Mouse (Mus musculus): ENCODE data around the gene Samd1. TPM values are rescaled to one million over a fixed set of nuclear protein-coding genes. Genes with fewer than 3 reads are reported as not detected.
"Not testable (repeated sequence)": the region's sequence is repeated elsewhere in the genome, so short reads cannot be mapped to it uniquely, and the experiment has no call there.

The Samd1 gene
- total RNA-seq, 2 experiments from 2014 or later = 79.8 to 123 TPM

GRCm38 (mm10) chr8:83981533-83981932 is 15.9 kb upstream of the Samd1 start:
- no peak for ATAC-seq (replicated peaks; ENCODE audit: low FRiP score, low TSS enrichment, poor library complexity, severe bottlenecking)

- peak; percentile 72 for ATAC-seq (replicated peaks; ENCODE audit: low FRiP score, low TSS enrichment, poor library complexity, severe bottlenecking)
Measured at GRCm38 (mm10) chr8:83982449-83982848, 15.0 kb upstream of the Samd1 start.

GRCm38 (mm10) chr8:83983222-83983621 is 14.2 kb upstream of the Samd1 start:
- not testable (repeated sequence) for ATAC-seq (replicated peaks; ENCODE audit: low FRiP score, low TSS enrichment, poor library complexity, severe bottlenecking)

GRCm38 (mm10) chr8:83989243-83989642 is 8.2 kb upstream of the Samd1 start:
- no peak for ATAC-seq (replicated peaks; ENCODE audit: low FRiP score, low TSS enrichment, poor library complexity, severe bottlenecking)

- ATAC-seq (replicated peaks; ENCODE audit: low FRiP score, low TSS enrichment, poor library complexity, severe bottlenecking) = no peak
Measured at GRCm38 (mm10) chr8:83990170-83990569, 7.3 kb upstream of the Samd1 start.

GRCm38 (mm10) chr8:83992488-83992887 is 5.0 kb upstream of the Samd1 start:
- ATAC-seq (replicated peaks; ENCODE audit: low FRiP score, low TSS enrichment, poor library complexity, severe bottlenecking) = peak; percentile 57

GRCm38 (mm10) chr8:83994030-83994429 is 3.4 kb upstream of the Samd1 start:
- no peak for ATAC-seq (replicated peaks; ENCODE audit: low FRiP score, low TSS enrichment, poor library complexity, severe bottlenecking)

- ATAC-seq (replicated peaks; ENCODE audit: low FRiP score, low TSS enrichment, poor library complexity, severe bottlenecking) = no peak
Measured at GRCm38 (mm10) chr8:83995973-83996372, 1.5 kb upstream of the Samd1 start.

- ATAC-seq (replicated peaks; ENCODE audit: low FRiP score, low TSS enrichment, poor library complexity, severe bottlenecking) = peak; percentile 70
Measured at GRCm38 (mm10) chr8:83996567-83997505, 636 bp upstream of the Samd1 start.

GRCm38 (mm10) chr8:83998231-83999056 is 972 bp downstream of the Samd1 start:
- ATAC-seq (replicated peaks; ENCODE audit: low FRiP score, low TSS enrichment, poor library complexity, severe bottlenecking) = 0 out of 2 replicates have a peak, but pooled peaks have one; percentile 27

GRCm38 (mm10) chr8:83999057-83999705 is 1.7 kb downstream of the Samd1 start:
- no peak for ATAC-seq (replicated peaks; ENCODE audit: low FRiP score, low TSS enrichment, poor library complexity, severe bottlenecking)

GRCm38 (mm10) chr8:83999825-84000224 is 2.4 kb downstream of the Samd1 start:
- ATAC-seq (replicated peaks; ENCODE audit: low FRiP score, low TSS enrichment, poor library complexity, severe bottlenecking) = no peak

GRCm38 (mm10) chr8:84001281-84002000 is 4.0 kb downstream of the Samd1 start, which contains the start of gene 1700067K01Rik:
1700067K01Rik (plus strand) TSS chr8:84001502.
- no peak for ATAC-seq (replicated peaks; ENCODE audit: low FRiP score, low TSS enrichment, poor library complexity, severe bottlenecking)

- no peak for ATAC-seq (replicated peaks; ENCODE audit: low FRiP score, low TSS enrichment, poor library complexity, severe bottlenecking)
Measured at GRCm38 (mm10) chr8:84002957-84003611, 5.6 kb downstream of the Samd1 start.

GRCm38 (mm10) chr8:84003612-84004246 is 6.3 kb downstream of the Samd1 start:
- ATAC-seq (replicated peaks; ENCODE audit: low FRiP score, low TSS enrichment, poor library complexity, severe bottlenecking) = no peak

- peak; percentile 95 for ATAC-seq (replicated peaks; ENCODE audit: low FRiP score, low TSS enrichment, poor library complexity, severe bottlenecking)
Measured at GRCm38 (mm10) chr8:84004533-84005201, 7.2 kb downstream of the Samd1 start.

- not testable (repeated sequence) for ATAC-seq (replicated peaks; ENCODE audit: low FRiP score, low TSS enrichment, poor library complexity, severe bottlenecking)
Measured at GRCm38 (mm10) chr8:84005502-84005901, 8.0 kb downstream of the Samd1 start.

- no peak for ATAC-seq (replicated peaks; ENCODE audit: low FRiP score, low TSS enrichment, poor library complexity, severe bottlenecking)
Measured at GRCm38 (mm10) chr8:84008362-84008761, 10.9 kb downstream of the Samd1 start.
